Mouse (Mus musculus): ENCODE measurements at regions not wholly inside any gene's neighbourhood (a gene's known extent, or its start where the extent isn't known, plus 50 kb on each side); places are given as distances from the start of the nearest gene placed in this dataset.

GRCm38 (mm10) chr15:87200282-87201048 is 343.6 kb upstream of the Fam19a5 start:
- H3K9me3 ChIP-seq (ENCODE audit: low read depth, low read length): no peaks in the 10 kb centered on the region
- no peak for TF ChIP-seq CTCF (IDR thresholded peaks at IDR 0.05; ENCODE audit: low read depth)
- 69% methylated on average over 19 of the region's 19 CpGs for WGBS
- no peak for DNase-seq
- no peak overlapping the region for H3K9ac ChIP-seq
- H3K36me3 ChIP-seq (ENCODE audit: insufficient read depth): no peaks in the 10 kb centered on the region
- H3K4me2 ChIP-seq: no peak overlapping the region
- no peaks in the 10 kb centered on the region for H3K4me1 ChIP-seq (ENCODE audit: insufficient read depth)
- no peak overlapping the region for H3K4me3 ChIP-seq (ENCODE audit: low read depth, low read length)
- no peaks in the 10 kb centered on the region for H3K27me3 ChIP-seq (ENCODE audit: insufficient read depth, low read length)
- H3K27ac ChIP-seq (ENCODE audit: low read depth): no peak overlapping the region
- ATAC-seq (ENCODE audit: insufficient read depth): no peak

GRCm38 (mm10) chr15:87201055-87201454 is 343.0 kb upstream of the Fam19a5 start:
- no peak overlapping the region for H3K9ac ChIP-seq
- no peak for ATAC-seq (ENCODE audit: insufficient read depth)
- H3K4me1 ChIP-seq (ENCODE audit: insufficient read depth): no peaks in the 10 kb centered on the region
- H3K27me3 ChIP-seq (ENCODE audit: insufficient read depth, low read length): no peaks in the 10 kb centered on the region
- H3K9me3 ChIP-seq (ENCODE audit: low read depth, low read length): no peaks in the 10 kb centered on the region
- 63% methylated on average over 7 of the region's 7 CpGs for WGBS
- no peak overlapping the region for H3K27ac ChIP-seq (ENCODE audit: low read depth)
- no peak for TF ChIP-seq CTCF (IDR thresholded peaks at IDR 0.05; ENCODE audit: low read depth)
- H3K36me3 ChIP-seq (ENCODE audit: insufficient read depth): no peaks in the 10 kb centered on the region
- H3K4me3 ChIP-seq (ENCODE audit: low read depth, low read length): no peak overlapping the region
- DNase-seq: no peak
- no peak overlapping the region for H3K4me2 ChIP-seq

GRCm38 (mm10) chr15:87229951-87230350 is 314.1 kb upstream of the Fam19a5 start:
- no peak for ATAC-seq (ENCODE audit: insufficient read depth)
- DNase-seq: no peak
- Histone ChIP-seq H3K9ac (no peak overlapping the region), H3K36me3 (ENCODE audit: insufficient read depth) (no peaks in the 10 kb centered on the region), H3K27me3 (ENCODE audit: insufficient read depth, low read length) (no peaks in the 10 kb centered on the region), H3K27ac (ENCODE audit: low read depth) (no peak overlapping the region), H3K4me1 (ENCODE audit: insufficient read depth) (no peaks in the 10 kb centered on the region), H3K9me3 (ENCODE audit: low read depth, low read length) (no peaks in the 10 kb centered on the region), H3K4me3 (ENCODE audit: low read depth, low read length) (no peak overlapping the region), H3K4me2 (no peak overlapping the region)
- no peak for TF ChIP-seq CTCF (IDR thresholded peaks at IDR 0.05; ENCODE audit: low read depth)
- WGBS: 52% methylated on average over 3 of the region's 3 CpGs

- H3K4me3 ChIP-seq (ENCODE audit: low read depth, low read length): no peak overlapping the region
- no peaks in the 10 kb centered on the region for H3K27me3 ChIP-seq (ENCODE audit: insufficient read depth, low read length)
- H3K36me3 ChIP-seq (ENCODE audit: insufficient read depth): no peaks in the 10 kb centered on the region
- no peaks in the 10 kb centered on the region for H3K4me1 ChIP-seq (ENCODE audit: insufficient read depth)
- WGBS: 75% methylated on average over 3 of the region's 3 CpGs
- H3K9ac ChIP-seq: no peak overlapping the region
- no peak overlapping the region for H3K27ac ChIP-seq (ENCODE audit: low read depth)
- H3K9me3 ChIP-seq (ENCODE audit: low read depth, low read length): no peaks in the 10 kb centered on the region
- TF ChIP-seq CTCF (IDR thresholded peaks at IDR 0.05; ENCODE audit: low read depth): no peak
- no peak overlapping the region for H3K4me2 ChIP-seq
- no peak for DNase-seq
- no peak for ATAC-seq (ENCODE audit: insufficient read depth)
These were observed 308.0 kb upstream of the Fam19a5 start for GRCm38 (mm10) chr15:87236096-87236495.

- DNase-seq: no peak
These were observed 305.0 kb upstream of the Fam19a5 start for GRCm38 (mm10) chr15:87239057-87239456.

GRCm38 (mm10) chr15:87261497-87261896 is 282.6 kb upstream of the Fam19a5 start:
- Histone ChIP-seq H3K9me3 (ENCODE audit: low read depth, low read length) (no peaks in the 10 kb centered on the region), H3K4me1 (ENCODE audit: insufficient read depth) (no peaks in the 10 kb centered on the region), H3K4me3 (ENCODE audit: low read depth, low read length) (no peak overlapping the region), H3K9ac (no peak overlapping the region), H3K36me3 (ENCODE audit: insufficient read depth) (no peaks in the 10 kb centered on the region), H3K27me3 (ENCODE audit: insufficient read depth, low read length) (no peaks in the 10 kb centered on the region), H3K27ac (ENCODE audit: low read depth) (no peak overlapping the region), H3K4me2 (no peak overlapping the region)
- ATAC-seq (ENCODE audit: insufficient read depth): no peak
- 86% methylated on average over 6 of the region's 6 CpGs for WGBS
- no peak for TF ChIP-seq CTCF (IDR thresholded peaks at IDR 0.05; ENCODE audit: low read depth)
- DNase-seq: no peak

More at GRCm38 (mm10) chr15:87239057-87239456, 305.0 kb upstream of the Fam19a5 start:
- no peaks in the 10 kb centered on the region for H3K36me3 ChIP-seq (ENCODE audit: insufficient read depth)
- H3K27me3 ChIP-seq (ENCODE audit: insufficient read depth, low read length): no peaks in the 10 kb centered on the region
- no peak for TF ChIP-seq CTCF (IDR thresholded peaks at IDR 0.05; ENCODE audit: low read depth)
- no peaks in the 10 kb centered on the region for H3K4me1 ChIP-seq (ENCODE audit: insufficient read depth)
- H3K9me3 ChIP-seq (ENCODE audit: low read depth, low read length): no peaks in the 10 kb centered on the region
- 93% methylated on average over 11 of the region's 11 CpGs for WGBS
- no peak overlapping the region for H3K27ac ChIP-seq (ENCODE audit: low read depth)
- H3K9ac ChIP-seq: no peak overlapping the region
- no peak overlapping the region for H3K4me2 ChIP-seq
- H3K4me3 ChIP-seq (ENCODE audit: low read depth, low read length): no peak overlapping the region
- no peak for ATAC-seq (ENCODE audit: insufficient read depth)

- H3K4me2 ChIP-seq: no peak overlapping the region
- ATAC-seq (ENCODE audit: insufficient read depth): no peak
- H3K36me3 ChIP-seq (ENCODE audit: insufficient read depth): no peaks in the 10 kb centered on the region
- H3K4me3 ChIP-seq (ENCODE audit: low read depth, low read length): no peak overlapping the region
- H3K4me1 ChIP-seq (ENCODE audit: insufficient read depth): no peaks in the 10 kb centered on the region
- H3K27me3 ChIP-seq (ENCODE audit: insufficient read depth, low read length): no peaks in the 10 kb centered on the region
- TF ChIP-seq CTCF (IDR thresholded peaks at IDR 0.05; ENCODE audit: low read depth): no peak
- H3K9ac ChIP-seq: no peak overlapping the region
- no peak overlapping the region for H3K27ac ChIP-seq (ENCODE audit: low read depth)
- no peaks in the 10 kb centered on the region for H3K9me3 ChIP-seq (ENCODE audit: low read depth, low read length)
- DNase-seq: no peak
These were observed 279.2 kb upstream of the Fam19a5 start for GRCm38 (mm10) chr15:87264906-87265305.
